In the genomic region with DNA sequence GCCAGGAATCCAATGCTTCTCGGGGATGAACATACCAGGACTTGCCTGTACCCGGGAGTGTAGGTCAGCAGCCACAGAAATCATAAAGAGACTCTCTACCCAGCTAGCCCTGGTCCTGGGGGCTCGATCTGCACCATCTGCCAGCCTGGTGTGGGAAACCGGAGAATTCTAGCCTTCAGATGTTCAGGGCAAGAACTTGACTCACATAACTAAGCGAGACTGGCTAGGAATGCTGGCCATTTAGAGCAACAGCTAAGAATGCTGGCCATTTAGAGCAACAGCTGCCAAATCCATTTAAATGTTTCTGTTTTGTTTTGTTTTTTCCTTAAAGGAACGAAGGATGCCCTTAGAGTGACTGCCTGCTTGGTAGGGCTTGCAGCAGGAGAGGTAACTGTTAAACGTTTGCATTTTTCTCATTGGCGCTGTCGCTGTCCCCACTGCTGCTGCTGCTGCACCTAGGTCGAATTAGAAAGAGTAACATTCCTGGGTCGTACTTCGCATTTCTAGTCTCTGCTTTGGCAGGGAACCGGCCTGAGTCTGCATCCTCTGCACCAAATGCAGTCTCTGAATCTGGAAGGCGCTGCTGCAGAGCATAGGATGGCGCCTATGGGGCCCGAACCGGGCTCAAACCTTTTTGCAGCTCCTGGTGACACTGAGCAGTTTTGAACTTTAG, we compare ENCODE assay signal across 8 mouse cellular contexts. TPM values are rescaled to one million over a fixed set of nuclear protein-coding genes. Genes with fewer than 3 reads are reported as not detected.
DNase-seq lines count a peak whose midpoint lies in the region; ATAC-seq and TF ChIP-seq lines count a peak whose summit lies in the region.
"Had no signal": no experiment of that assay in that cellular context is flagged by ENCODE, and none has a peak within 500 bp of the region (broad histone marks: within the 10 kb centered on the region; RNA-seq: fewer than 3 reads in every experiment).

No protein-coding gene starts in this region.

- peaks cover 6% of the 10 kb centered on the region; the same call in 1 of the 2 replicates for H3K4me1 ChIP-seq in lung, embryonic 14.5 days (ENCODE audit: insufficient read depth)
- peaks cover 33% of the 10 kb centered on the region for H3K4me1 ChIP-seq in forebrain, embryonic 15.5 days
- no peaks in the 10 kb centered on the region for H3K4me1 ChIP-seq in liver, embryonic 11.5 days (replicated peaks; ENCODE audit: control insufficient read depth, insufficient read depth, low read length)
- H3K4me1 ChIP-seq in stomach, embryonic 15.5 days, result peaks cover 20% of the 10 kb centered on the region

- 15% methylated on average over 17 of the region's 17 CpGs for WGBS in lung, embryonic 14.5 days
- WGBS in forebrain, embryonic 15.5 days, result 20% methylated on average over 17 of the region's 17 CpGs
- WGBS in liver, embryonic 11.5 days, result 24% methylated on average over 17 of the region's 17 CpGs
- 20% methylated on average over 17 of the region's 17 CpGs for WGBS in stomach, embryonic 15.5 days

- peaks cover 40% of the 10 kb centered on the region for H3K27me3 ChIP-seq in lung, embryonic 14.5 days (ENCODE audit: insufficient read depth, low read length)
- peaks cover 10% of the 10 kb centered on the region; the same call in 1 of the 2 replicates for H3K27me3 ChIP-seq in forebrain, embryonic 15.5 days
- H3K27me3 ChIP-seq in liver, embryonic 11.5 days (replicated peaks; ENCODE audit: control insufficient read depth, insufficient read depth, low read length), result peaks cover 38% of the 10 kb centered on the region
- H3K27me3 ChIP-seq in stomach, embryonic 15.5 days (replicated peaks), result peaks cover 26% of the 10 kb centered on the region

- DNase-seq in lung, embryonic 14.5 days, result peak; percentile 52
- DNase-seq in lung, postnatal 14 days, result no peak
- DNase-seq in liver, embryonic 11.5 days (ENCODE audit: low spot score), result no peak
- DNase-seq in adrenal gland, postnatal 36 days, result no peak
- DNase-seq in urinary bladder, postnatal 25 days (ENCODE audit: low spot score), result no peak

- H3K9me3 ChIP-seq in lung, embryonic 14.5 days (ENCODE audit: low read depth, low read length), result no peaks in the 10 kb centered on the region
- H3K9me3 ChIP-seq in forebrain, embryonic 15.5 days, result no peaks in the 10 kb centered on the region
- H3K9me3 ChIP-seq in liver, embryonic 11.5 days (ENCODE audit: control insufficient read depth, low read length), result no peaks in the 10 kb centered on the region
- H3K9me3 ChIP-seq in stomach, embryonic 15.5 days, result no peaks in the 10 kb centered on the region

- H3K4me2 ChIP-seq in lung, embryonic 14.5 days, result peak overlapping the region; percentile 92
- peak overlapping the region; percentile 85 for H3K4me2 ChIP-seq in forebrain, embryonic 15.5 days (replicated peaks)
- peak overlapping the region; percentile 45 for H3K4me2 ChIP-seq in liver, embryonic 11.5 days
- peak overlapping the region; percentile 97 for H3K4me2 ChIP-seq in stomach, embryonic 15.5 days

- TF ChIP-seq CTCF in lung, embryonic 14.5 days (IDR thresholded peaks at IDR 0.05; ENCODE audit: low read depth), result no peak

- peak overlapping the region; percentile 56 for H3K4me3 ChIP-seq in lung, embryonic 14.5 days (ENCODE audit: low read depth, low read length)
- H3K4me3 ChIP-seq in forebrain, embryonic 15.5 days, result peak overlapping the region; percentile 59
- peak overlapping the region; percentile 57 for H3K4me3 ChIP-seq in liver, embryonic 11.5 days (ENCODE audit: low read depth, low read length)
- H3K4me3 ChIP-seq in stomach, embryonic 15.5 days (replicated peaks), result peak overlapping the region; percentile 67

- H3K27ac ChIP-seq in lung, embryonic 14.5 days (ENCODE audit: low read depth), result no peak overlapping the region
- no peak overlapping the region; the same call in 1 of the 2 replicates for H3K27ac ChIP-seq in forebrain, embryonic 15.5 days (replicated peaks)
- H3K27ac ChIP-seq in liver, embryonic 11.5 days (ENCODE audit: low read depth, low read length), result no peak overlapping the region
- H3K27ac ChIP-seq in stomach, embryonic 15.5 days, result no peak overlapping the region

- no peak overlapping the region for H3K9ac ChIP-seq in lung, embryonic 14.5 days
- H3K9ac ChIP-seq in forebrain, embryonic 15.5 days (replicated peaks), result peak overlapping the region; percentile 68
- H3K9ac ChIP-seq in liver, embryonic 11.5 days (ENCODE audit: low read depth, low read length), result no peak overlapping the region
- H3K9ac ChIP-seq in stomach, embryonic 15.5 days, result no peak overlapping the region

- ATAC-seq in lung, embryonic 14.5 days (ENCODE audit: insufficient read depth), result no peak
- ATAC-seq in forebrain, embryonic 15.5 days (replicated peaks), result no peak
- no peak for ATAC-seq in liver, embryonic 11.5 days (replicated peaks; ENCODE audit: low FRiP score)
- ATAC-seq in stomach, embryonic 15.5 days (ENCODE audit: insufficient read depth, low FRiP score, low read depth), result no peak

- H3K36me3 ChIP-seq in lung, embryonic 14.5 days (ENCODE audit: insufficient read depth), result no peaks in the 10 kb centered on the region
- no peaks in the 10 kb centered on the region for H3K36me3 ChIP-seq in forebrain, embryonic 15.5 days
- no peaks in the 10 kb centered on the region for H3K36me3 ChIP-seq in liver, embryonic 11.5 days (ENCODE audit: control insufficient read depth, insufficient read depth, low read length)
- no peaks in the 10 kb centered on the region for H3K36me3 ChIP-seq in stomach, embryonic 15.5 days

RNA-seq across cellular contexts. Expression of gene Igfbp3, which starts 1.5 kb away (rescaled TPM):
- 14.4 and 15.3 TPM in 2 replicates for polyA plus RNA-seq in lung, embryonic 14.5 days (2014; fragmentation: Nextera tagmentation; extraction: Ambion mirVana)
- 34.7 and 40.3 TPM in 2 replicates for polyA plus RNA-seq in forebrain, embryonic 15.5 days (2015; fragmentation: Nextera tagmentation; extraction: Ambion mirVana)
- polyA plus RNA-seq in liver, embryonic 11.5 days (2014; fragmentation: Nextera tagmentation; extraction: Ambion mirVana), result 42.1 and 45.2 TPM in 2 replicates
- 52.4 and 56.4 TPM in 2 replicates for polyA plus RNA-seq in stomach, embryonic 15.5 days (2015; fragmentation: Nextera tagmentation; extraction: Ambion mirVana)
- total RNA-seq in adrenal gland, postnatal 36 days (2021), result 10 to 100 TPM; 58.6 to 75.0 TPM

RNA-seq across cellular contexts. Expression of gene Igfbp1, which starts 14.7 kb away (rescaled TPM):
- 0.12 and 0.41 TPM in 2 replicates for polyA plus RNA-seq in lung, embryonic 14.5 days (2014; fragmentation: Nextera tagmentation; extraction: Ambion mirVana)
- polyA plus RNA-seq in forebrain, embryonic 15.5 days (2015; fragmentation: Nextera tagmentation; extraction: Ambion mirVana), result 0.14 TPM in 1 of 2 replicates, not detected in the other
- polyA plus RNA-seq in liver, embryonic 11.5 days (2014; fragmentation: Nextera tagmentation; extraction: Ambion mirVana), result 48.2 and 49.9 TPM in 2 replicates
- polyA plus RNA-seq in stomach, embryonic 15.5 days (2015; fragmentation: Nextera tagmentation; extraction: Ambion mirVana), result 4.2 and 8.7 TPM in 2 replicates
- total RNA-seq in adrenal gland, postnatal 36 days (2021), result under 1 TPM in 1 of 2 experiments, not detected in 1; 0.46 TPM

RNA-seq across cellular contexts. Expression of gene Gm11985, which starts 23.9 kb away (rescaled TPM):
- polyA plus RNA-seq in lung, embryonic 14.5 days (2014; fragmentation: Nextera tagmentation; extraction: Ambion mirVana), result not detected in 2 replicates
- polyA plus RNA-seq in forebrain, embryonic 15.5 days (2015; fragmentation: Nextera tagmentation; extraction: Ambion mirVana), result not detected in 2 replicates
- not detected in 2 replicates for polyA plus RNA-seq in liver, embryonic 11.5 days (2014; fragmentation: Nextera tagmentation; extraction: Ambion mirVana)
- polyA plus RNA-seq in stomach, embryonic 15.5 days (2015; fragmentation: Nextera tagmentation; extraction: Ambion mirVana), result not detected in 2 replicates
- not detected for total RNA-seq in adrenal gland, postnatal 36 days (2021)
- polyA plus RNA-seq: gonadal fat pad, adult 2 months had no signal

Comparison
In these comparisons a context has a peak if more than half of its experiments do, and no peak if none do; other contexts are left out.
1. H3K4me2 ChIP-seq: peak in every context shown above with its lines; median percentile 97 in stomach, embryonic 15.5 days; 92 in lung, embryonic 14.5 days; 85 in forebrain, embryonic 15.5 days; 45 in liver, embryonic 11.5 days.